Comparison of ENCODE assay signal across 10 mouse cellular contexts in the genomic region with DNA sequence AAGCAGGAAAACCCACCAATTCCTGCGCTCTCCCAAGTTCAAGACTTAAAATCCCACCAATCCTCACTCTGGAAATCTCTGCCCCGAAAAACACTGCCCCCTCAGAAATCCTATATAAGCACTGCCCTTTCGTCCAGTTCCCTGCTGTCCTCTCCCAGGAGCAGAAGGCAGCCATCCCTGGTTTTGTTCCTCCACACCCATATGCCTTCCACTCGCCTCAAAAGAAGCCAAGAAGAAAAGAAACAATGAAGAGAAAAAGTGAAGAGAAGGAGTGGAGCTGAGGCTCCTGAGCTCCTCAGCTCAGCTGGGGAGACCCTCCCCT. TPM values are rescaled to one million over a fixed set of nuclear protein-coding genes. Genes with fewer than 3 reads are reported as not detected.
A peak's percentile ranks its signal among the peaks of the same experiment; 100 is the strongest.
DNase-seq lines count a peak whose midpoint lies in the region; ATAC-seq and TF ChIP-seq lines count a peak whose summit lies in the region.
"Had no signal": no experiment of that assay in that cellular context is flagged by ENCODE, and none has a peak within 500 bp of the region (broad histone marks: within the 10 kb centered on the region; RNA-seq: fewer than 3 reads in every experiment).

No protein-coding gene starts in this region.

- no peaks in the 10 kb centered on the region for H3K4me1 ChIP-seq in embryonic facial prominence, embryonic 12.5 days
- H3K4me1 ChIP-seq in intestine, embryonic 14.5 days (replicated peaks; ENCODE audit: control insufficient read depth, insufficient read depth, low read length) = no peaks in the 10 kb centered on the region
- H3K4me1 ChIP-seq in neural tube, embryonic 12.5 days = peaks cover 4% of the 10 kb centered on the region; the same call in 1 of the 2 replicates

- H3K4me2 ChIP-seq in embryonic facial prominence, embryonic 12.5 days (replicated peaks) = peak overlapping the region; percentile 64
- H3K4me2 ChIP-seq in intestine, embryonic 14.5 days (ENCODE audit: low read length) = peak overlapping the region; percentile 70
- H3K4me2 ChIP-seq in neural tube, embryonic 12.5 days (replicated peaks) = peak overlapping the region; percentile 60

- ATAC-seq in embryonic facial prominence, embryonic 12.5 days (ENCODE audit: insufficient number of reproducible peaks, insufficient read depth, low FRiP score, low TSS enrichment) = no peak
- no peak for ATAC-seq in intestine, embryonic 14.5 days (replicated peaks; ENCODE audit: low FRiP score, low TSS enrichment, low read depth)
- ATAC-seq in neural tube, embryonic 12.5 days (ENCODE audit: low FRiP score, low read depth) = no peak
- ATAC-seq: Patski had no signal

- no peaks in the 10 kb centered on the region for H3K27me3 ChIP-seq in embryonic facial prominence, embryonic 12.5 days
- H3K27me3 ChIP-seq in intestine, embryonic 14.5 days (replicated peaks; ENCODE audit: control insufficient read depth, insufficient read depth, low read length) = no peaks in the 10 kb centered on the region
- no peaks in the 10 kb centered on the region for H3K27me3 ChIP-seq in neural tube, embryonic 12.5 days (replicated peaks)

- TF ChIP-seq CTCF in layer of hippocampus, adult 2 months (conservative IDR thresholded peaks at IDR 0.05) = no peak

- peak overlapping the region; percentile 98; the same call in 1 of the 2 replicates for H3K27ac ChIP-seq in layer of hippocampus, adult 2 months
- H3K27ac ChIP-seq in embryonic facial prominence, embryonic 12.5 days = no peak overlapping the region
- H3K27ac ChIP-seq in intestine, embryonic 14.5 days (ENCODE audit: low read depth) = no peak overlapping the region
- H3K27ac ChIP-seq in neural tube, embryonic 12.5 days = 0 out of 2 replicates have a peak overlapping the region, but pooled peaks have one; percentile 95

- DNase-seq in layer of hippocampus, adult 2 months (ENCODE audit: low spot score in 2 of 2) = no peak
- DNase-seq in layer of hippocampus, adult 9-10 months (ENCODE audit: low spot score) = no peak
- DNase-seq in intestine, embryonic 14.5 days (ENCODE audit: low spot score) = no peak
- DNase-seq in MN1 (ENCODE audit: low spot score) = no peak
- no peak for DNase-seq in urinary bladder, adult 2 months (ENCODE audit: low spot score)
- no peak for DNase-seq in adipocyte (ENCODE audit: low spot score)

- H3K36me3 ChIP-seq in embryonic facial prominence, embryonic 12.5 days = no peaks in the 10 kb centered on the region
- H3K36me3 ChIP-seq in intestine, embryonic 14.5 days (ENCODE audit: control insufficient read depth, insufficient read depth, low read length) = no peaks in the 10 kb centered on the region
- no peaks in the 10 kb centered on the region for H3K36me3 ChIP-seq in neural tube, embryonic 12.5 days

- no peak overlapping the region for H3K9ac ChIP-seq in embryonic facial prominence, embryonic 12.5 days
- H3K9ac ChIP-seq in intestine, embryonic 14.5 days (ENCODE audit: low read length) = no peak overlapping the region
- 0 out of 2 replicates have a peak overlapping the region, but pooled peaks have one; percentile 77 for H3K9ac ChIP-seq in neural tube, embryonic 12.5 days

- WGBS in embryonic facial prominence, embryonic 12.5 days = 43% methylated on average over 4 of the region's 4 CpGs
- WGBS in intestine, embryonic 14.5 days = 54% methylated on average over 4 of the region's 4 CpGs
- 51% methylated on average over 4 of the region's 4 CpGs for WGBS in neural tube, embryonic 12.5 days

- peak overlapping the region; percentile 78; the same call in 1 of the 2 replicates for H3K4me3 ChIP-seq in layer of hippocampus, adult 2 months
- H3K4me3 ChIP-seq in embryonic facial prominence, embryonic 12.5 days = peak overlapping the region; percentile 50
- H3K4me3 ChIP-seq in intestine, embryonic 14.5 days (ENCODE audit: low read depth, low read length) = peak overlapping the region; percentile 54
- H3K4me3 ChIP-seq in neural tube, embryonic 12.5 days = peak overlapping the region; percentile 53

- no peaks in the 10 kb centered on the region for H3K9me3 ChIP-seq in embryonic facial prominence, embryonic 12.5 days
- no peaks in the 10 kb centered on the region for H3K9me3 ChIP-seq in intestine, embryonic 14.5 days (ENCODE audit: control insufficient read depth, low read length)
- H3K9me3 ChIP-seq in neural tube, embryonic 12.5 days = no peaks in the 10 kb centered on the region

RNA-seq across cellular contexts. Expression of gene BC051142, which starts 0.7 kb away (rescaled TPM):
- 1 to 10 TPM; 4.1 to 7.2 TPM for total RNA-seq in layer of hippocampus, adult 2 months (2021)
- polyA plus RNA-seq in embryonic facial prominence, embryonic 12.5 days (2016; fragmentation: Nextera tagmentation; extraction: Ambion mirVana) = 0.81 and 1.00 TPM in 2 replicates
- polyA plus RNA-seq in intestine, embryonic 14.5 days (2014; fragmentation: Nextera tagmentation; extraction: Ambion mirVana) = 0.51 and 0.91 TPM in 2 replicates
- 1.4 and 1.6 TPM in 2 replicates for polyA plus RNA-seq in neural tube, embryonic 12.5 days (2016; fragmentation: Nextera tagmentation; extraction: Ambion mirVana)
- 1.2 and 1.6 TPM in 2 replicates for polyA plus RNA-seq in urinary bladder, adult 2 months (2012; rRNA removed)
- polyA plus RNA-seq: Patski had no signal

RNA-seq across cellular contexts. Expression of gene Btnl1, which starts 22.4 kb away (rescaled TPM):
- not detected for total RNA-seq in layer of hippocampus, adult 2 months (2021)
- not detected in 2 replicates for polyA plus RNA-seq in embryonic facial prominence, embryonic 12.5 days (2016; fragmentation: Nextera tagmentation; extraction: Ambion mirVana)
- 0.59 and 1.3 TPM in 2 replicates for polyA plus RNA-seq in intestine, embryonic 14.5 days (2014; fragmentation: Nextera tagmentation; extraction: Ambion mirVana)
- polyA plus RNA-seq in neural tube, embryonic 12.5 days (2016; fragmentation: Nextera tagmentation; extraction: Ambion mirVana) = not detected in 2 replicates
- not detected in 2 replicates for polyA plus RNA-seq in urinary bladder, adult 2 months (2012; rRNA removed)
- total RNA-seq: common myeloid progenitor, adult 5-6 weeks had no signal
- polyA plus RNA-seq: Patski had no signal

RNA-seq across cellular contexts. Expression of gene Btnl2, which starts 44.7 kb away (rescaled TPM):
- under 1 TPM; 0.51 to 0.76 TPM for total RNA-seq in layer of hippocampus, adult 2 months (2021)
- polyA plus RNA-seq in embryonic facial prominence, embryonic 12.5 days (2016; fragmentation: Nextera tagmentation; extraction: Ambion mirVana) = not detected in 2 replicates
- 0.60 and 0.81 TPM in 2 replicates for polyA plus RNA-seq in intestine, embryonic 14.5 days (2014; fragmentation: Nextera tagmentation; extraction: Ambion mirVana)
- not detected in 2 replicates for polyA plus RNA-seq in neural tube, embryonic 12.5 days (2016; fragmentation: Nextera tagmentation; extraction: Ambion mirVana)
- polyA plus RNA-seq in urinary bladder, adult 2 months (2012; rRNA removed) = 0.28 and 0.40 TPM in 2 replicates
- total RNA-seq: common myeloid progenitor, adult 5-6 weeks had no signal
- polyA plus RNA-seq: Patski had no signal

Comparison
In these comparisons a context has a peak if more than half of its experiments do, and no peak if none do; other contexts are left out.
1. H3K27ac ChIP-seq: peak in layer of hippocampus, adult 2 months (single experiment) and neural tube, embryonic 12.5 days (single experiment); none in embryonic facial prominence, embryonic 12.5 days (single experiment) and intestine, embryonic 14.5 days (single experiment).
2. Peak in every context shown above with its lines, with median percentiles within 50 percentile points of each other: H3K4me3 ChIP-seq and H3K4me2 ChIP-seq.